Mouse (Mus musculus): ENCODE measurements around the gene Fam57b.

DNA sequence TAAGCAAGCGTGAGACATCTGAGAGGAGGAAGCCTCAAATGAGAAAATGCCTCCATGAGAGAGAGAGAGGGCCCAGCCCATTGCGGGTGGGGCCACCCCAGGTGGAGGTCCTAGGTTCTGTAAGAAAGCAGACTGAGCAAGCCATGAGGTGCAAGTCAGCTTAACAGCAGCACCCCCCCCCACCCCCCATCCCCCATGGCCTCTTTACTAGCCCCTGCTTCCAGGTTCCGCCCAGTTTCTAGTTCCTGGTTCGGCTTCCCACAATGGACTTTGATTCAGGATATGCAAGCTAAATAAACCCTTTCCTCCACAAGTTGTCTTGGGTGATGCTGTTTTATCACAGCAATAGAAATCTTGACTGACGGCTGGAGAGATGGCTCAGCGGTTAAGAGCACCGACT lies 48.6 kb upstream of the Fam57b start:
- TF ChIP-seq CTCF (IDR thresholded peaks at IDR 0.05) = no peak
- no peak for TF ChIP-seq EP300 (IDR thresholded peaks at IDR 0.05)

Measured in lung, postnatal 0 days (tissue).